ENCODE assay signal across 23 mouse cellular contexts in genomic region chr12:71380424-71380761, GRCm38 (mm10).
DNase-seq lines count a peak whose midpoint lies in the region; ATAC-seq and TF ChIP-seq lines count a peak whose summit lies in the region.
"Had no signal": no experiment of that assay in that cellular context is flagged by ENCODE, and none has a peak within 500 bp of the region (broad histone marks: within the 10 kb centered on the region; RNA-seq: fewer than 3 reads in every experiment).

No protein-coding gene starts in this region.

- WGBS in liver, adult 2 months = 85% methylated on average over 3 of the region's 3 CpGs
- WGBS in liver, postnatal 0 days (ENCODE audit: insufficient replicate concordance) = 64% methylated on average over 3 of the region's 3 CpGs

- no peaks in the 10 kb centered on the region for H3K9me3 ChIP-seq in liver, postnatal 0 days (ENCODE audit: low read length)
- H3K9me3 ChIP-seq: embryonic facial prominence, embryonic 10.5 days; embryonic facial prominence, embryonic 12.5 days; forebrain, embryonic 13.5 days; forebrain, embryonic 15.5 days; G1E had no signal

- H3K36me3 ChIP-seq in liver, adult 2 months (ENCODE audit: control insufficient read depth, insufficient read depth, low read length) = no peaks in the 10 kb centered on the region
- no peaks in the 10 kb centered on the region for H3K36me3 ChIP-seq in liver, postnatal 0 days (replicated peaks; ENCODE audit: insufficient read depth, low read length)
- H3K36me3 ChIP-seq: embryonic facial prominence, embryonic 10.5 days; embryonic facial prominence, embryonic 12.5 days; forebrain, embryonic 15.5 days; G1E had no signal

- POLR2A ChIA-PET in Patski (lab: Charles Lee) = no interaction called here

- in situ Hi-C loops in Patski (cut with MboI; ENCODE audit: low pct_unique_long_range_greater_than_20kb) = no loop called here

- H3K27me3 ChIP-seq in liver, adult 2 months (ENCODE audit: control insufficient read depth, insufficient read depth, low read length) = no peaks in the 10 kb centered on the region
- no peaks in the 10 kb centered on the region for H3K27me3 ChIP-seq in liver, postnatal 0 days (ENCODE audit: insufficient read depth, low read length)
- H3K27me3 ChIP-seq in Patski = no peaks in the 10 kb centered on the region
- H3K27me3 ChIP-seq: CH12.LX; embryonic facial prominence, embryonic 12.5 days; forebrain, embryonic 13.5 days; forebrain, embryonic 15.5 days had no signal

- ATAC-seq in liver, postnatal 0 days = no peak
- ATAC-seq in Patski = peak; percentile 79
- ATAC-seq: activated CD4-positive, CD25-positive, alpha-beta regulatory T cell, adult 4 months; CD4-positive, CD25-positive, alpha-beta regulatory T cell, adult 4 months; forebrain, embryonic 13.5 days; forebrain, embryonic 15.5 days; forebrain, postnatal 0 days had no signal

- H3K79me2 ChIP-seq in liver, adult 2 months (ENCODE audit: control insufficient read depth, insufficient read depth, low read length) = no peaks in the 10 kb centered on the region; the same call in 1 of the 2 replicates

- H3K4me2 ChIP-seq in liver, postnatal 0 days (ENCODE audit: low read depth, low read length) = no peak overlapping the region
- H3K4me2 ChIP-seq: embryonic facial prominence, embryonic 12.5 days; forebrain, embryonic 13.5 days; forebrain, embryonic 15.5 days had no signal

- no peak overlapping the region for H3K9ac ChIP-seq in liver, adult 2 months (ENCODE audit: low read depth, low read length)
- no peak overlapping the region for H3K9ac ChIP-seq in liver, postnatal 0 days (replicated peaks)
- H3K9ac ChIP-seq: embryonic facial prominence, embryonic 12.5 days; forebrain, embryonic 13.5 days; forebrain, embryonic 15.5 days; forebrain, postnatal 0 days had no signal

- intact Hi-C loops in gastrocnemius, adult 2 months (cut with DNase I) = no loop called here

- CTCF ChIA-PET in Patski (lab: Charles Lee) = interaction anchor here (1.2 to 1.6 kb wide), 2 partner anchors 17 to 21 kb away, joined by 3 read pairs; no protein-coding TSS in a partner anchor

- no peak for TF ChIP-seq POLR2A in liver, adult 2 months (IDR thresholded peaks at IDR 0.05; ENCODE audit: extremely low read depth, insufficient read depth, low read length)

- no peak for TF ChIP-seq EP300 in liver, postnatal 0 days (IDR thresholded peaks at IDR 0.05; ENCODE audit: low read depth)

- no peaks in the 10 kb centered on the region; the same call in none of the 2 replicates for H3K4me1 ChIP-seq in liver, adult 2 months (ENCODE audit: control insufficient read depth, insufficient read depth, low read length)
- no peaks in the 10 kb centered on the region for H3K4me1 ChIP-seq in liver, postnatal 0 days (ENCODE audit: insufficient read depth)
- H3K4me1 ChIP-seq: embryonic facial prominence, embryonic 10.5 days; embryonic facial prominence, embryonic 12.5 days; forebrain, embryonic 13.5 days had no signal

- no peak overlapping the region for H3K4me3 ChIP-seq in gastrocnemius, adult 2 months
- no peak overlapping the region for H3K4me3 ChIP-seq in liver, adult 2 months (ENCODE audit: insufficient read depth, low read depth, low read length)
- no peak overlapping the region for H3K4me3 ChIP-seq in liver, postnatal 0 days (ENCODE audit: low read depth, low read length)
- H3K4me3 ChIP-seq: embryonic facial prominence, embryonic 10.5 days; embryonic facial prominence, embryonic 12.5 days; forebrain, embryonic 13.5 days; forebrain, embryonic 15.5 days had no signal

- H3K27ac ChIP-seq in gastrocnemius, adult 2 months = peak overlapping the region; percentile 58
- no peak overlapping the region for H3K27ac ChIP-seq in liver, adult 2 months (replicated peaks; ENCODE audit: insufficient read depth, low read depth, low read length)
- no peak overlapping the region for H3K27ac ChIP-seq in liver, postnatal 0 days (ENCODE audit: low read depth)
- H3K27ac ChIP-seq: embryonic facial prominence, embryonic 10.5 days; embryonic facial prominence, embryonic 12.5 days; forebrain, embryonic 13.5 days; forebrain, embryonic 15.5 days had no signal

- TF ChIP-seq CTCF in gastrocnemius, adult 2 months (IDR thresholded peaks at IDR 0.05) = no peak
- no peak for TF ChIP-seq CTCF in liver, adult 2 months (IDR thresholded peaks at IDR 0.05; ENCODE audit: low read depth, low read length)
- TF ChIP-seq CTCF in liver, postnatal 0 days (IDR thresholded peaks at IDR 0.05; ENCODE audit: low read depth) = no peak
- TF ChIP-seq CTCF in Patski (IDR thresholded peaks at IDR 0.05) = no peak

- no peak for DNase-seq in gastrocnemius, adult 2 months
- DNase-seq in gastrocnemius, postnatal 4 days (ENCODE audit: low spot score in 2 of 2) = no peak
- DNase-seq in liver, adult 2 months (ENCODE audit: extremely low read depth, low read depth, low spot score) = peak; percentile 39
- no peak for DNase-seq in liver, postnatal 0 days
- DNase-seq in Patski (ENCODE audit: low read depth, low spot score) = peak; percentile 75
- DNase-seq: adrenal gland, adult 8-10 months; adrenal gland, postnatal 14 days; adrenal gland, postnatal 36 days; B cell, adult 2 months; cerebellum, adult 11-12 months; cerebellum, adult 2 months; cerebellum, adult 9-10 months; cerebellum, postnatal 10 days; cerebellum, postnatal 25 days; forebrain, postnatal 0 days had no signal

Comparison
In these comparisons a context has a peak if more than half of its experiments do, and no peak if none do; other contexts are left out.
1. DNase-seq: peak in liver, adult 2 months (single experiment) and Patski (single experiment); none in gastrocnemius, adult 2 months (single experiment), gastrocnemius, postnatal 4 days (0 of 2) and liver, postnatal 0 days (single experiment).